ENCODE assay signal across 8 mouse cellular contexts in genomic region chr15:77257437-77258229, GRCm38 (mm10). TPM values are rescaled to one million over a fixed set of nuclear protein-coding genes. Genes with fewer than 3 reads are reported as not detected.
DNase-seq lines count a peak whose midpoint lies in the region; ATAC-seq and TF ChIP-seq lines count a peak whose summit lies in the region.

No protein-coding gene starts in this region.

- no peak for DNase-seq in spleen, adult 2 months (ENCODE audit: low read depth in 1 of 2, low spot score in 2 of 2)
- DNase-seq in spleen, adult 12 weeks (ENCODE audit: low spot score): no peak
- peak; percentile 74 for DNase-seq in cerebellum, adult 9-11 months
- peak; percentile 37 to 66 for DNase-seq in frontal cortex, postnatal 25 days (ENCODE audit: low spot score in 2 of 2)
- peak; percentile 61 for DNase-seq in left cerebral cortex, adult 11 months (ENCODE audit: low spot score)
- peak; percentile 63 for DNase-seq in mesoderm, embryonic 11.5 days (ENCODE audit: low read depth, low spot score)
- DNase-seq in testis, postnatal 10 days (ENCODE audit: low spot score): peak; percentile 77

- no peaks in the 10 kb centered on the region; the same call in 1 of the 2 replicates for H3K27me3 ChIP-seq in spleen, adult 2 months (ENCODE audit: control insufficient read depth, insufficient read depth, low read length)
- H3K27me3 ChIP-seq in hindbrain, embryonic 12.5 days: no peaks in the 10 kb centered on the region

- H3K4me1 ChIP-seq in spleen, adult 2 months (ENCODE audit: control insufficient read depth, insufficient read depth, insufficient read length): no peaks in the 10 kb centered on the region
- peaks cover 23% of the 10 kb centered on the region for H3K4me1 ChIP-seq in hindbrain, embryonic 12.5 days

- no peak overlapping the region for H3K4me3 ChIP-seq in spleen, adult 2 months (ENCODE audit: extremely low read depth, insufficient read depth, insufficient read length)
- no peak overlapping the region for H3K4me3 ChIP-seq in hindbrain, embryonic 12.5 days

- no peaks in the 10 kb centered on the region for H3K36me3 ChIP-seq in spleen, adult 2 months (ENCODE audit: control insufficient read depth, insufficient read depth, low read length)
- no peaks in the 10 kb centered on the region for H3K36me3 ChIP-seq in hindbrain, embryonic 12.5 days

- TF ChIP-seq POLR2A in spleen, adult 2 months (IDR thresholded peaks at IDR 0.05; ENCODE audit: low read depth, low read length): no peak

- no peak overlapping the region for H3K4me2 ChIP-seq in hindbrain, embryonic 12.5 days (replicated peaks)

- WGBS in spleen, adult 2 months: 43% methylated on average over 6 of the region's 6 CpGs
- WGBS in hindbrain, embryonic 12.5 days: 25% methylated on average over 6 of the region's 6 CpGs

- peak; percentile 8; the same call in 1 of the 2 replicates for TF ChIP-seq CTCF in spleen, adult 2 months (IDR thresholded peaks at IDR 0.05; ENCODE audit: extremely low read depth, insufficient read depth, insufficient read length, insufficient replicate concordance)

- H3K9me3 ChIP-seq in hindbrain, embryonic 12.5 days (replicated peaks): no peaks in the 10 kb centered on the region

- H3K27ac ChIP-seq in spleen, adult 2 months (ENCODE audit: insufficient read depth, low read length): no peak overlapping the region
- peak overlapping the region; percentile 7 for H3K27ac ChIP-seq in hindbrain, embryonic 12.5 days

- no peak overlapping the region for H3K9ac ChIP-seq in hindbrain, embryonic 12.5 days

- ATAC-seq in hindbrain, embryonic 12.5 days (ENCODE audit: low FRiP score): no peak

RNA-seq across cellular contexts. Expression of gene Rbfox2, which starts 49.2 kb away (rescaled TPM):
- 6.6 and 10.0 TPM in 2 replicates for polyA plus RNA-seq in spleen, adult 2 months (2012; rRNA removed)
- 156 and 166 TPM in 2 replicates for polyA plus RNA-seq in hindbrain, embryonic 12.5 days (2016; fragmentation: Nextera tagmentation; extraction: Ambion mirVana)

Comparison
In these comparisons a context has a peak if more than half of its experiments do, and no peak if none do; other contexts are left out.
1. DNase-seq: peak in cerebellum, adult 9-11 months (single experiment), frontal cortex, postnatal 25 days (2 of 2), left cerebral cortex, adult 11 months (single experiment), mesoderm, embryonic 11.5 days (single experiment) and testis, postnatal 10 days (single experiment); none in spleen, adult 2 months (0 of 2) and spleen, adult 12 weeks (single experiment).
2. RNA of gene Rbfox2, which starts 49.2 kb away (polyA plus RNA-seq): 156 to 166 TPM in hindbrain, embryonic 12.5 days; 6.6 to 10.0 TPM in spleen, adult 2 months; every median in the first group is over 10 times any median in the second.